Mouse (Mus musculus) embryonic facial prominence, embryonic 12.5 days (tissue): ENCODE results near the gene Tnfrsf26. TPM values are rescaled to one million over a fixed set of nuclear protein-coding genes. Genes with fewer than 3 reads are reported as not detected.

Experiments
- ATAC-seq: fragments of 200-750 bp; cut with Nextera tagmentation; 2 replicates; pipeline ENCODE4 v1.8.0; 2017; ENCODE audit not compliant: insufficient number of reproducible peaks, insufficient read depth, low FRiP score, low TSS enrichment
- H3K27ac ChIP-seq: fragments of 300-500 bp; sonication (generic); 2 replicates; pipeline ENCODE4 v1.5.1; 2016; ENCODE audit warnings: mild to moderate bottlenecking
- H3K27me3 ChIP-seq: fragments of 300-500 bp; sonication (generic); 2 replicates; pipeline ENCODE4 v1.6.1; 2016; ENCODE audit warnings: mild to moderate bottlenecking, moderate library complexity
- H3K36me3 ChIP-seq: fragments of 300-500 bp; sonication (generic); 2 replicates; pipeline ENCODE4 v1.6.1; 2016; ENCODE audit warnings: mild to moderate bottlenecking
- H3K4me1 ChIP-seq: fragments of 300-500 bp; sonication (generic); 2 replicates; pipeline ENCODE4 v1.6.1; 2016
- H3K4me2 ChIP-seq: fragments of 300-500 bp; sonication (generic); replicated peaks from 2 replicates; pipeline ENCODE4 v1.6.1; 2016; ENCODE audit warnings: mild to moderate bottlenecking, moderate library complexity
- H3K4me3 ChIP-seq: fragments of 300-500 bp; sonication (generic); 2 replicates; pipeline ENCODE4 v1.5.1; 2016; ENCODE audit warnings: mild to moderate bottlenecking
- H3K9ac ChIP-seq: fragments of 300-500 bp; sonication (generic); 2 replicates; pipeline ENCODE4 v1.6.1; 2016; ENCODE audit warnings: mild to moderate bottlenecking, moderate library complexity
- H3K9me3 ChIP-seq: fragments of 300-500 bp; sonication (generic); 2 replicates; pipeline ENCODE4 v1.6.1; 2016; ENCODE audit warnings: mild to moderate bottlenecking, moderate library complexity
- WGBS: fragments of 180-500 bp; shearing (Covaris S2); methylation state at CpG from one replicate; pipeline ENCODE4 v1.1.7; 2016; 5-methylcytosine and 5-hydroxymethylcytosine counted together
- polyA plus RNA-seq: library from polyadenylated mRNA; unstranded; fragments of >200 nt; fragmentation: Nextera tagmentation; extraction: Ambion mirVana; gene quantifications from 2 replicates; pipeline ENCODE4 v1.2.1, GENCODE M21; 2016

Tnfrsf26 gene
- polyA plus RNA-seq, 1 experiment from 2014 or later = 0.35 TPM

DNA sequence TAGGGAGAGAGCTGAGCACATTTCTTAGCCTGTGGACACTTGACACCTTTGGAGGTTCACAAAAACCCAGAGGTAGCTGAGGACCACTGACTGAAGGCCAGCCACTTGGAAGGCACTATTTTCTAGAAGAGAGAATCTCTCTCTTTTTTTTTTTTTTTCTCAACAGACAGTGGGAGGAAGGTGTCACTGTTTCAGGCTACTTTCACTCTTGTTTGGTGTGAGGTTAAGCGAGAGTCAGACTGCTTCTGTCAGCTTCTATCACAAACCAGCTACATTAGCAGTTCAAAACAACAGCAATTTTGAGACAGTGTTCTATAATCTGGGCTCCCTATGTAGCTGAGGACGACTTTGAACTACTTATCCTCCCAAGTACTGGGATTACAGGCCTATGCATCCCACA, 2.3 kb downstream of the Tnfrsf26 start:
- WGBS = 53% methylated on average over 2 of the region's 2 CpGs
- H3K9me3 ChIP-seq = no peaks in the 10 kb centered on the region
- no peaks in the 10 kb centered on the region for H3K27me3 ChIP-seq
- H3K9ac ChIP-seq = no peak overlapping the region
- H3K27ac ChIP-seq = no peak overlapping the region
- no peak overlapping the region for H3K4me3 ChIP-seq
- ATAC-seq = no peak
- no peaks in the 10 kb centered on the region for H3K4me1 ChIP-seq
- H3K4me2 ChIP-seq = no peak overlapping the region
- no peaks in the 10 kb centered on the region for H3K36me3 ChIP-seq

DNA sequence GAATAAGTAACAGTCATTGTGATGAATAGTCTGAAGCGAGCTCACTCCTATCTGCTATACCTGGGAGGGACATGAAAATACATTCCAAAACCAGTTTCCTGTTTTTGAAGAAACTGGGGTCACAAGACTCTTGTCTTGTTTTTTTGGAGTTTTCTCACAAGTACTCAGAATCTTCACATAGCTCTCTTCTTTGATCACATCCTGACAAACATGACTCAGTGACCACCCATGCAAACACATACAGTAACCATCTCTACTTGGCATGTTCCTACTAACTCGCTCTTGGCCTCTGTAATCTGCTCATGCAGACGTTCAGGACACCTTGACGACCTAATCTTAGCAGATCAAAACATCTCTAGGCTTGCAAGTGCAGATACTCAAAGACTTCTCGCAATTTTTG, 3.4 kb downstream of the Tnfrsf26 start:
- H3K9me3 ChIP-seq = no peaks in the 10 kb centered on the region
- WGBS = 68% methylated on average over 5 of the region's 5 CpGs

DNA sequence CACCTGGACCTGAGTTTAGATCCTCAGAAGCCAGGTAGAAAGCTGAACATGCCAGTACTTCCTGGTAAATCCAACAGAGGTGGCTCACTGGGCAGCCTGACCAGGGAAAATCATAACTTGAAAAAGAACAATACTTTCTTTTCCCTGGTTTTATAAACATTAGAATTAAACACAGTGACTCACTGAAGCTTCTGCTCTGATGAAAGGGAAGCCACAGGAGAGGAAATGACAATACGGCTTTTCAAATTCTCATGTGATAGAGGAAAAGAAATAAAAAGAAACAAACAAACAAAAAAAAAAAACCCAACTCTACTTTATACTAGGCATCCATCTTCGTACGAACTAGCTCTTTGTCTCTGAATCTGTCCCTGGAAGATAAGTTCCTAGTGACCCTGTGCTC, 4.0 kb downstream of the Tnfrsf26 start:
- ATAC-seq = no peak
- no peaks in the 10 kb centered on the region for H3K27me3 ChIP-seq
- no peak overlapping the region for H3K9ac ChIP-seq
- no peaks in the 10 kb centered on the region for H3K9me3 ChIP-seq
- no peak overlapping the region for H3K4me2 ChIP-seq
- no peaks in the 10 kb centered on the region for H3K4me1 ChIP-seq
- H3K27ac ChIP-seq = no peak overlapping the region
- no peak overlapping the region for H3K4me3 ChIP-seq
- 79% methylated on average over 3 of the region's 3 CpGs for WGBS
- H3K36me3 ChIP-seq = no peaks in the 10 kb centered on the region

More for the DNA sequence above, 3.4 kb downstream of the Tnfrsf26 start:
- no peaks in the 10 kb centered on the region for H3K4me1 ChIP-seq
- no peaks in the 10 kb centered on the region for H3K36me3 ChIP-seq
- H3K27me3 ChIP-seq = no peaks in the 10 kb centered on the region
- no peak overlapping the region for H3K9ac ChIP-seq
- no peak for ATAC-seq
- H3K4me3 ChIP-seq = no peak overlapping the region
- no peak overlapping the region for H3K4me2 ChIP-seq
- H3K27ac ChIP-seq = no peak overlapping the region

DNA sequence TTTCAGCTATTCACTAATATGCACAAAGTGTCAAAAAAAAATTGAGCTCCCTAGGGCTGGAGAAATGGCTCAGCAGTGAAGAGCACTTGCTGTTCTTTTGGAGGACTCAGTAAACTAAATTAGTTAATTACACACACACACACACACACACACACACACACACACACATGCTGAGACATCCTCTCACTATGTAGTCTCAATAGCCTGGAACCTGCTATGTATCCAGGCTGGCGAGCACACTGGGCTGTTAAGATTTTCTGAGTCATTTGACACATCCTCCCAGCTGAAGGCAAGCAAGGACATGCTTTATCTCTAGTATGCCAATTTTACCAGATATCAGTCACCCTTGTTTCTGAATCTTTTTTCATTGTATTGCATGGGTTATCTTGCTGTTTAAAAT, 7.6 kb downstream of the Tnfrsf26 start:
- no peak overlapping the region for H3K4me3 ChIP-seq
- H3K4me2 ChIP-seq = no peak overlapping the region
- no peaks in the 10 kb centered on the region for H3K27me3 ChIP-seq
- no peaks in the 10 kb centered on the region for H3K4me1 ChIP-seq
- H3K27ac ChIP-seq = no peak overlapping the region
- WGBS = 68% methylated on average over 1 of the region's 1 CpGs
- no peak for ATAC-seq
- no peak overlapping the region for H3K9ac ChIP-seq
- H3K9me3 ChIP-seq = no peaks in the 10 kb centered on the region
- H3K36me3 ChIP-seq = no peaks in the 10 kb centered on the region

DNA sequence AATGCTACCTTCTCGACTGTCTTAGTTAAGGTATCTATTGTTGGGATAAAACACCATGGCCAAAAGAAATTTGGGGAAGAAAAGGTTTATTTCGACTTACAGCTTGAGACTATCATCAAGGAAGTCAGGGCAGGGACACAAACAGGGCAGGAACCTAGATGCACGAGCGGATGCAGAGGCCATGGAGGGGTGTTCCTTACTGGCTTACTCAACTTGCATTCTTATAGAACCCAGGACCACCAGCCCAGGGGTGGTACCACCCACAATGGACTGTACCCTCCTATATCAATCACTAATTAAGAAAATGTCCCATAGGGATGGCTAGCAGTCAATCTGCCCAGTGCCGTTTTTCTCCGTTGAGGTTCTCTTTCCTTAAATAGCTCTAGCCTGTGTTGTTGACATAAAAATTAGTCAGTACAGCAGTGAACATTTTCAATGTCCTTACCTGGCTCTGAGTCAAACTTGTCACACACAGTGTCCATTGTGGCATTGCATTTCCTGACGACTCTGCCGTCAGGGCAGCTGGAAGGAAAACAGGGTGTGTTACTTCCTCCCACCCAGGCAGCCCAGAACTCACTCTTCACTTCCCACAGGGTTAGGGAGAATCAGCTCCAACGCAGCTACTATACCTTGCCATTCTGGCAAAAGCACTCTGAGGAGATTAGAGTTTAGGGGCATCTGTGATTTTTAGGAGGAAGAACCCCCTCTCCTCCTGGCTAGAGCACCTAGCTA, 14.0 kb downstream of the Tnfrsf26 start:
- Histone ChIP-seq H3K36me3 (no peaks in the 10 kb centered on the region), H3K4me3 (no peak overlapping the region), H3K4me1 (no peaks in the 10 kb centered on the region), H3K9me3 (no peaks in the 10 kb centered on the region), H3K4me2 (no peak overlapping the region), H3K27ac (no peak overlapping the region), H3K9ac (no peak overlapping the region), H3K27me3 (no peaks in the 10 kb centered on the region)
- ATAC-seq = no peak
- 67% methylated on average over 9 of the region's 9 CpGs for whole genome bisulfite sequencing

DNA sequence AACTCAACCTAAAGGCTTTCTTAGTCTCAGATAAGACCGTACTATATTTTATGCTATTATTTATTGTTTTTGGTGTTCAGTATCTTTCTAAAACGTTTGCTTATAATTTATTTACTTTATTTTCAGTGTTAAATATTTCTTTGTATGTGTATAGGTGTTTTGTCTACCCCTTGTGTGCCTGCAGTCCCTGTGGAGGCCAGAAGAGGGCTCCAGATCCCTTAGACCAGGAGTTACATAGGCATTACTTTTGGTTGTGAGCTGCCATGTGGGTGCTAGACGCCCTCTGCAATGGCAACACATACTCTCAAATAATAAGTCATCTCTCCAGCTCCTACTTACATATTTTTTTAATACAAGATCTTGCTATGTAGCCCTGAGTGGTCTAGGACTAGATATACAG, 16.3 kb downstream of the Tnfrsf26 start:
- no peak overlapping the region for H3K27ac ChIP-seq
- no peaks in the 10 kb centered on the region for H3K9me3 ChIP-seq
- no peaks in the 10 kb centered on the region for H3K27me3 ChIP-seq
- H3K4me3 ChIP-seq = no peak overlapping the region
- H3K36me3 ChIP-seq = no peaks in the 10 kb centered on the region
- no peaks in the 10 kb centered on the region for H3K4me1 ChIP-seq
- no peak for ATAC-seq
- no peak overlapping the region for H3K9ac ChIP-seq
- WGBS = 59% methylated on average over 3 of the region's 3 CpGs
- H3K4me2 ChIP-seq = no peak overlapping the region

DNA sequence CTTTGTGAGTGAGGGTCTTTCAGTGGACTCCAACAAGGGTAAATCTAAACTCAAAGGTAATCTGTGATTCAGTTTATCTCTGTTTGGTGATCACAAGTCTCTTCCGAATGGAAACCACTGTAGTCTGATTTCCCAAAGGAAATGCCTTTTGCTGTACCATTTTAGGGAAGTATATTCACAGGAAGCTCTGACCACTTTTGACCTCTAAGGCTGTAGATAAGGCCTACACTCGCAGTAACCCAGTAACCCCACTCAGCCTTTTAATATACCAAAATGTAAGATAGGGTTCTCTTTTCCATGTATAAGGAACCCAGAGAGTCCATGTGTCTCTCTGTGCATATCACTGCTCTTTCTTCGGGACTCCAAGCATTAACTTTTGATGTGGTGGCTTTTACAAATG, 23.2 kb downstream of the Tnfrsf26 start:
- no peak for ATAC-seq
- Histone ChIP-seq H3K27me3 (no peaks in the 10 kb centered on the region), H3K36me3 (no peaks in the 10 kb centered on the region), H3K9me3 (no peaks in the 10 kb centered on the region), H3K4me2 (no peak overlapping the region), H3K27ac (no peak overlapping the region), H3K4me3 (no peak overlapping the region), H3K4me1 (no peaks in the 10 kb centered on the region), H3K9ac (no peak overlapping the region)
- WGBS = 94% methylated on average over 3 of the region's 3 CpGs

DNA sequence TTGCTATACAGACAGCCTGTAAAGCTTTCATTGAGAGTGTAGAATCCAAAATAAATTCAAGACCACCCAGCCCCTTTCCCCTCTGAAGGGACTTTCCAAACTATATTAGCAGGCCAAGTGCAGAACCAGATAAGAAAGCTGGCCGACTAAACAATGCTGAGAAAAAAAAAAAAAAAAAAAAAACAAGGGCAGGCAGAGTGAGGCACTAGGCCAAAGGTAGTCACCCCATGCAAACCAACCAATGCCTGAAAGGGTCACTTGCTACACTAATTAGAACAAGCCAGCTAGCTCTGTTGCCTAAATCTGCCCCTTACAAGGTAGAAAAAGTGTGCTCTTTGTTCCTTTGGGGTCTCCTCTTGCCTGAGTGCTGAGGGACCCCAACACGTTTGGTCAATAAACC, 23.6 kb downstream of the Tnfrsf26 start:
- ATAC-seq = no peak
- no peak overlapping the region for H3K4me2 ChIP-seq
- no peak overlapping the region for H3K27ac ChIP-seq
- H3K4me3 ChIP-seq = no peak overlapping the region
- H3K4me1 ChIP-seq = no peaks in the 10 kb centered on the region
- no peak overlapping the region for H3K9ac ChIP-seq
- H3K9me3 ChIP-seq = no peaks in the 10 kb centered on the region
- H3K27me3 ChIP-seq = no peaks in the 10 kb centered on the region
- WGBS = 75% methylated on average over 2 of the region's 2 CpGs
- no peaks in the 10 kb centered on the region for H3K36me3 ChIP-seq

DNA sequence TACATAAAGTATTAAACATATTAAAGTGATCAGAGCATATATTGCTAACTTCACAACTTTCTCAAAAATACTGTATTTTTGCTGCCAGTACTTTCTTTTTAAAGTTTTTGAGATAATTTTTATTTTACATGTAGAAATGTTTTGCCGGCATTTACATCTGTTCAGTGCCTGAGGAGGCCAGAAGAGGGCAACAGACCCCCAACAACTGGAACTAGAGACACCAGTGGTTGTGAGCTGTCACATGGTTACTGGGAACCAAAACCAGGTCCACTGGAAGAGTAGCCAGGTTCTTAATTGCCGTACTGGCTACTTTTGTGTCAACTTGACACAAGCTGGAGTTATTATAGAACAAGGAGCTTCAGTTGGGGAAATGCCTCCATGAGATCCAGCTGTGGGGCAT, 26.8 kb downstream of the Tnfrsf26 start:
- Histone ChIP-seq H3K27ac (no peak overlapping the region), H3K36me3 (no peaks in the 10 kb centered on the region), H3K27me3 (no peaks in the 10 kb centered on the region), H3K9ac (no peak overlapping the region), H3K4me3 (no peak overlapping the region), H3K4me2 (no peak overlapping the region), H3K9me3 (no peaks in the 10 kb centered on the region), H3K4me1 (peaks cover 11% of the 10 kb centered on the region)
- WGBS = 61% methylated on average over 2 of the region's 2 CpGs
- ATAC-seq = no peak

DNA sequence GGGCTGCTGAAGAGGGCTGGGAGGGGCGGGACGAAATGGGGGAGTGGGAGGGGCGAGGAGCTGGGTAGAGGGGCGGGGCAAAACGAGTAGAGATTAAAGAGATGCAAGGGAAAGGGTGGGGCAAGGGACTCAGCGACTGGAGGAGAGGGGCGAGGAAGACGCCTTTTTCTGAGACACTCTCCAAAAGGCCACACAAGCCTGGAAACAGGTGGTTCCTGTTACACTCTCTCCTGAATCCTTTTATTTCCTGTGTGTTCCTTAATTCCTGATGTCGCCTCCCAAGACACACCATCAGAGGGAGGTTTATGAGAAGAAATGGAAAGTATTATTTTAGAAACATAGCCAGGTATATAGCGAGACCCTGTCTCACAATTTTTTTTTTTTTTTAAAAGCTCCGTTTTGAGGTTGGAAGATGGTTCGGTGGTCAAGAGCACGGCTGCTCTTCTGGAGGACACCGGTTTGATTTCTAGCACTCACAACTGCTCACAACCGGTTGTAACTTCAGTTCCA, 28.2 kb downstream of the Tnfrsf26 start:
- Histone ChIP-seq H3K36me3 (no peaks in the 10 kb centered on the region), H3K4me3 (peak overlapping the region; percentile 88), H3K27me3 (no peaks in the 10 kb centered on the region), H3K27ac (no peak overlapping the region), H3K9ac (no peak overlapping the region), H3K4me2 (peak overlapping the region; percentile 98), H3K4me1 (peaks cover 11% of the 10 kb centered on the region), H3K9me3 (no peaks in the 10 kb centered on the region)
- 0 out of 2 replicates have a peak, but pooled peaks have one; percentile 0 for ATAC-seq
- WGBS = 8% methylated on average over 15 of the region's 15 CpGs

DNA sequence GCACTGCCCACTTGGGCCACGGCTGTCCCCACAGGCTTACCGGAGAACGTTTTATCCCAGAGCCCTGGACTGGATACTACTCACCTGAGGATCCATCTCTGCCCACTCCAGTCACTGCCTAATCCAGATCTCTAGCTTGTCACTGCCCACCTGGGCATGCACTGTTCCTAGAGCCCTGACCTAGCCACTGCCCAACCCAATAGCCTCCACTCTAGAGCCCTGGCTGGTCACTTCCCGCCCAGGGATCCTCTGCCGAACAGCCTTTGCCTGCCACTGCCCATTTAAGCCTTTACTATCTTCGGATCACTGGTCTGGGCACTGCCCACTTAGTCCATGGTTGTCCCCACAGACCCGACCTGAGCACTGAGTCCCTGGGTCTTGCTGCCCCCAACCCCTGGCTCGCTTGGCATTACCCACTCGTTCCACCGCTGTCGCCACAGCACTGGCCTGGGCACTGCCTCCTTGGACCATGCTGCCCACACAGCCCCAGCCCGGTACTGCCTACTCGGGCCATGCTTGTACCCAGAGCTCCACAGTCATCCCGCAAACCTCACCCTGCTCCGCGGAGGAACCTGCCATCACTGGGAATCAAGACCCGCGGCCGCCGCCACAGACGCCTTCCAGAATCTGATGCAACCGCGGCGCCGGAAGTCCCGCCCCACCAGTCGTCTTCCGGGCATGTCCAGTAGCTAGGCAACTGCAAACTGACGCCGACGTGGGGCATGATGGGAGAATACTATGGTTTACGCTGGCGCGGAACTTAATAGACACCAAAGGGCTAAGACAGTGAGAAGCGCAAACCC, 28.9 kb downstream of the Tnfrsf26 start, which contains the start of gene Cars:
Gene Cars (minus strand): TSS at position 663 of the 803 bp plus-strand sequence.
- H3K4me1 ChIP-seq = peaks cover 14% of the 10 kb centered on the region
- peak; percentile 97 for ATAC-seq
- peak within 1 kb of the TSS; percentile 98 for H3K4me2 ChIP-seq
- no peak within 1 kb of the TSS for H3K27ac ChIP-seq
- WGBS = 2% methylated on average over 35 of the region's 35 CpGs
- H3K9ac ChIP-seq = peak within 1 kb of the TSS; percentile 93
- H3K4me3 ChIP-seq = peak within 1 kb of the TSS; percentile 88
- H3K36me3 ChIP-seq = no peaks in the 10 kb centered on the region
- H3K27me3 ChIP-seq = no peaks in the 10 kb centered on the region
- no peaks in the 10 kb centered on the region for H3K9me3 ChIP-seq

DNA sequence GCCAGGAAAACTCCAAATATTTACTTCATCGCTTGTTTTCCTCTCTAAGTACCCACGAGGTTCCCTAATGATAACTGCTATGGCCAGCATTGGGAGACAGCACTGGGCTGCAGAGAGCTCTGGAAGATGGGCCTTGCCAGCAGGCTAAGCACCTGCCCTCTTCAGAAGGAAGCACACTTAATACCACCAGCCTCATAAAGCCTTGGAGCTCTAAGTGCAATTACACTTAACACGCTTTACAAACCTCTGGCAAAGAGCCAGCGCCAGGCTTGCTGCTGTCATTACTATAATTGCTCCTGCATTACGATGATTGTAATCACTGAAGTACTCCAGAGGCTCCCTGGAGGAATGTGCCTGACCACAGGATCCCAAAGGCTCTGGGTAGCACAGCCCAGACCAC, 33.7 kb downstream of the Tnfrsf26 start:
- 70% methylated on average over 5 of the region's 5 CpGs for WGBS
- no peak overlapping the region for H3K9ac ChIP-seq
- H3K4me1 ChIP-seq = peaks cover 14% of the 10 kb centered on the region
- ATAC-seq = no peak
- peaks cover 29% of the 10 kb centered on the region for H3K36me3 ChIP-seq
- no peaks in the 10 kb centered on the region for H3K27me3 ChIP-seq
- H3K27ac ChIP-seq = no peak overlapping the region
- H3K9me3 ChIP-seq = no peaks in the 10 kb centered on the region
- no peak overlapping the region for H3K4me3 ChIP-seq
- no peak overlapping the region for H3K4me2 ChIP-seq
